Mouse (Mus musculus) embryo, embryonic 11 days (tissue): Measurements from ENCODE around the gene Ccdc36.

ENCODE experiments used
- DNase-seq: peaks from one replicate; pipeline ENCODE4 v3.0.0-alpha.2; 2015

Ccdc36 gene

GRCm38 (mm10) chr9:108441236-108441919, 13.1 kb upstream of the Ccdc36 start:
- no peak for DNase-seq

- no peak for DNase-seq
Observed at GRCm38 (mm10) chr9:108440485-108440884, 12.2 kb upstream of the Ccdc36 start.

- DNase-seq = no peak
Observed at GRCm38 (mm10) chr9:108439176-108439575, 10.9 kb upstream of the Ccdc36 start.

- no peak for DNase-seq
Observed at GRCm38 (mm10) chr9:108436182-108436581, 7.9 kb upstream of the Ccdc36 start, which contains the start of gene BC048562. TSS of gene BC048562 (plus strand) at chr9:108436482.

- DNase-seq = peak; percentile 66
Observed at GRCm38 (mm10) chr9:108431431-108432067, 3.3 kb upstream of the Ccdc36 start.

GRCm38 (mm10) chr9:108412221-108412620, 16.1 kb downstream of the Ccdc36 start:
- DNase-seq = peak; percentile 31

- no peak for DNase-seq
Observed at GRCm38 (mm10) chr9:108411381-108411942, 16.8 kb downstream of the Ccdc36 start.

- no peak for DNase-seq
Observed at GRCm38 (mm10) chr9:108409535-108409934, 18.7 kb downstream of the Ccdc36 start.

GRCm38 (mm10) chr9:108404451-108404850, 23.8 kb downstream of the Ccdc36 start:
- no peak for DNase-seq

GRCm38 (mm10) chr9:108403081-108403480, 25.2 kb downstream of the Ccdc36 start:
- DNase-seq = no peak

- no peak for DNase-seq
Observed at GRCm38 (mm10) chr9:108401186-108401960, 26.9 kb downstream of the Ccdc36 start.

GRCm38 (mm10) chr9:108398324-108398723, 30.0 kb downstream of the Ccdc36 start:
- no peak for DNase-seq

- no peak for DNase-seq
Observed at GRCm38 (mm10) chr9:108395427-108395826, 32.9 kb downstream of the Ccdc36 start.

- no peak for DNase-seq
Observed at GRCm38 (mm10) chr9:108394191-108394590, 34.1 kb downstream of the Ccdc36 start.

- DNase-seq = peak; percentile 25
Observed at GRCm38 (mm10) chr9:108392676-108393075, 35.6 kb downstream of the Ccdc36 start, which contains the start of gene 1700102P08Rik. TSS of gene 1700102P08Rik (plus strand) at chr9:108392805.

- DNase-seq = no peak
Observed at GRCm38 (mm10) chr9:108389220-108389619, 39.1 kb downstream of the Ccdc36 start.

- no peak for DNase-seq
Observed at GRCm38 (mm10) chr9:108388601-108389000, 39.7 kb downstream of the Ccdc36 start.

- no peak for DNase-seq
Observed at GRCm38 (mm10) chr9:108386816-108387215, 41.5 kb downstream of the Ccdc36 start.

- no peak for DNase-seq
Observed at GRCm38 (mm10) chr9:108385006-108385405, 43.3 kb downstream of the Ccdc36 start.

GRCm38 (mm10) chr9:108381382-108381781, 46.9 kb downstream of the Ccdc36 start:
- DNase-seq = no peak

- no peak for DNase-seq
Observed at GRCm38 (mm10) chr9:108379294-108379693, 49.0 kb downstream of the Ccdc36 start.

- no peak for DNase-seq
Observed at GRCm38 (mm10) chr9:108378736-108379135, 49.5 kb downstream of the Ccdc36 start.

- no peak for DNase-seq
Observed at GRCm38 (mm10) chr9:108378234-108378633, 50.0 kb downstream of the Ccdc36 start.
